Mouse (Mus musculus) embryonic facial prominence, embryonic 15.5 days (tissue): Measurements from ENCODE around the gene Atp1b1. TPM values are rescaled to one million over a fixed set of nuclear protein-coding genes. Genes with fewer than 3 reads are reported as not detected.

Experiments
- ATAC-seq: fragments of 200-750 bp; cut with Nextera tagmentation; 2 replicates; pipeline ENCODE4 v1.8.0; 2017; ENCODE audit warnings: low read depth, moderate TSS enrichment; ENCODE audit not compliant: insufficient number of reproducible peaks, low FRiP score, low TSS enrichment
- H3K27ac ChIP-seq: fragments of 300-500 bp; sonication (generic); replicated peaks from 2 replicates; pipeline ENCODE4 v1.5.1; 2015; ENCODE audit warnings: mild to moderate bottlenecking, inconsistent platforms
- H3K27me3 ChIP-seq: fragments of 300-500 bp; sonication (generic); 2 replicates; pipeline ENCODE4 v1.6.1; 2015; ENCODE audit warnings: inconsistent platforms
- H3K36me3 ChIP-seq: fragments of 300-500 bp; sonication (generic); 2 replicates; pipeline ENCODE4 v1.6.1; 2015; ENCODE audit warnings: mild to moderate bottlenecking, inconsistent platforms
- H3K4me1 ChIP-seq: fragments of 300-500 bp; sonication (generic); 2 replicates; pipeline ENCODE4 v1.6.1; 2015; ENCODE audit warnings: inconsistent platforms
- H3K4me2 ChIP-seq: fragments of 300-500 bp; sonication (generic); replicated peaks from 2 replicates; pipeline ENCODE4 v1.6.1; 2015; ENCODE audit warnings: mild to moderate bottlenecking, inconsistent platforms
- H3K4me3 ChIP-seq: fragments of 300-500 bp; sonication (generic); replicated peaks from 2 replicates; pipeline ENCODE4 v1.5.1; 2015; ENCODE audit warnings: mild to moderate bottlenecking, inconsistent platforms
- H3K9ac ChIP-seq: fragments of 300-500 bp; sonication (generic); 2 replicates; pipeline ENCODE4 v1.6.1; 2015; ENCODE audit warnings: inconsistent platforms
- H3K9me3 ChIP-seq: fragments of 300-500 bp; sonication (generic); replicated peaks from 2 replicates; pipeline ENCODE4 v1.6.1; 2016; ENCODE audit warnings: inconsistent platforms
- WGBS: fragments of 180-500 bp; shearing (Covaris S2); methylation state at CpG from one replicate; pipeline ENCODE4 v1.1.7; 2015; 5-methylcytosine and 5-hydroxymethylcytosine counted together
- polyA plus RNA-seq: library from polyadenylated mRNA; unstranded; fragments of >200 nt; fragmentation: Nextera tagmentation; extraction: Ambion mirVana; gene quantifications from 2 replicates; pipeline ENCODE4 v1.2.1, GENCODE M21; 2015

Atp1b1 gene
- polyA plus RNA-seq, 1 experiment from 2014 or later = 49.7 TPM

- Histone ChIP-seq H3K9me3 (no peaks in the 10 kb centered on the region), H3K4me3 (no peak overlapping the region), H3K36me3 (no peaks in the 10 kb centered on the region), H3K27ac (no peak overlapping the region), H3K4me1 (no peaks in the 10 kb centered on the region), H3K4me2 (no peak overlapping the region), H3K9ac (no peak overlapping the region), H3K27me3 (no peaks in the 10 kb centered on the region)
- no peak for ATAC-seq
- whole genome bisulfite sequencing = 82% methylated on average over 2 of the region's 2 CpGs
Measured at GRCm38 (mm10) chr1:164415347-164415751, 42.8 kb downstream of the Atp1b1 start.

- Histone ChIP-seq H3K4me3 (no peak overlapping the region), H3K4me2 (no peak overlapping the region), H3K9ac (no peak overlapping the region), H3K4me1 (no peaks in the 10 kb centered on the region), H3K27ac (no peak overlapping the region), H3K27me3 (no peaks in the 10 kb centered on the region), H3K36me3 (no peaks in the 10 kb centered on the region), H3K9me3 (no peaks in the 10 kb centered on the region)
- ATAC-seq = no peak
- 89% methylated on average over 11 of the region's 11 CpGs for WGBS
Measured at GRCm38 (mm10) chr1:164413608-164414007, 44.5 kb downstream of the Atp1b1 start.

GRCm38 (mm10) chr1:164412906-164413305, 45.2 kb downstream of the Atp1b1 start:
- Histone ChIP-seq H3K9ac (no peak overlapping the region), H3K4me2 (no peak overlapping the region), H3K4me3 (no peak overlapping the region), H3K36me3 (no peaks in the 10 kb centered on the region), H3K27ac (no peak overlapping the region), H3K4me1 (no peaks in the 10 kb centered on the region), H3K9me3 (no peaks in the 10 kb centered on the region), H3K27me3 (no peaks in the 10 kb centered on the region)
- WGBS = 94% methylated on average over 9 of the region's 9 CpGs
- ATAC-seq = no peak

- H3K27ac ChIP-seq = no peak overlapping the region
- no peaks in the 10 kb centered on the region for H3K9me3 ChIP-seq
- WGBS = 83% methylated on average over 7 of the region's 7 CpGs
- H3K4me3 ChIP-seq = no peak overlapping the region
- no peak for ATAC-seq
- no peaks in the 10 kb centered on the region for H3K36me3 ChIP-seq
- H3K27me3 ChIP-seq = no peaks in the 10 kb centered on the region
- H3K9ac ChIP-seq = no peak overlapping the region
- H3K4me2 ChIP-seq = no peak overlapping the region
- H3K4me1 ChIP-seq = no peaks in the 10 kb centered on the region
Measured at GRCm38 (mm10) chr1:164411306-164411705, 46.8 kb downstream of the Atp1b1 start.

- Histone ChIP-seq H3K9me3 (no peaks in the 10 kb centered on the region), H3K4me1 (no peaks in the 10 kb centered on the region), H3K27ac (no peak overlapping the region), H3K9ac (no peak overlapping the region), H3K4me3 (no peak overlapping the region), H3K4me2 (no peak overlapping the region), H3K27me3 (no peaks in the 10 kb centered on the region), H3K36me3 (peaks cover 3% of the 10 kb centered on the region; the same call in 1 of the 2 replicates)
- WGBS = 51% methylated on average over 2 of the region's 2 CpGs
- no peak for ATAC-seq
Measured at GRCm38 (mm10) chr1:164408655-164409054, 49.5 kb downstream of the Atp1b1 start.

GRCm38 (mm10) chr1:164406506-164406905, 51.6 kb downstream of the Atp1b1 start:
- H3K36me3 ChIP-seq = peaks cover 17% of the 10 kb centered on the region; the same call in 1 of the 2 replicates
- WGBS = 73% methylated on average over 5 of the region's 5 CpGs
- no peaks in the 10 kb centered on the region for H3K4me1 ChIP-seq
- no peak overlapping the region for H3K4me2 ChIP-seq
- no peak for ATAC-seq
- H3K9me3 ChIP-seq = no peaks in the 10 kb centered on the region
- H3K27me3 ChIP-seq = no peaks in the 10 kb centered on the region
- H3K4me3 ChIP-seq = no peak overlapping the region
- no peak overlapping the region for H3K27ac ChIP-seq
- H3K9ac ChIP-seq = no peak overlapping the region

- Histone ChIP-seq H3K36me3 (peaks cover 17% of the 10 kb centered on the region; the same call in 1 of the 2 replicates), H3K4me2 (no peak overlapping the region), H3K27ac (no peak overlapping the region), H3K4me3 (no peak overlapping the region), H3K27me3 (no peaks in the 10 kb centered on the region), H3K9ac (no peak overlapping the region), H3K4me1 (no peaks in the 10 kb centered on the region), H3K9me3 (no peaks in the 10 kb centered on the region)
- 61% methylated on average over 5 of the region's 5 CpGs for WGBS
- no peak for ATAC-seq
Measured at GRCm38 (mm10) chr1:164405385-164405802, 52.8 kb downstream of the Atp1b1 start.

GRCm38 (mm10) chr1:164399578-164399977, 58.6 kb downstream of the Atp1b1 start:
- no peak for ATAC-seq
- Histone ChIP-seq H3K27ac (no peak overlapping the region), H3K36me3 (peaks cover 17% of the 10 kb centered on the region; the same call in 1 of the 2 replicates), H3K4me1 (no peaks in the 10 kb centered on the region), H3K27me3 (no peaks in the 10 kb centered on the region), H3K4me2 (no peak overlapping the region), H3K4me3 (no peak overlapping the region), H3K9me3 (no peaks in the 10 kb centered on the region), H3K9ac (no peak overlapping the region)
- 91% methylated on average over 3 of the region's 3 CpGs for WGBS

GRCm38 (mm10) chr1:164397672-164398071, 60.5 kb downstream of the Atp1b1 start:
- Histone ChIP-seq H3K27me3 (no peaks in the 10 kb centered on the region), H3K4me3 (no peak overlapping the region), H3K27ac (no peak overlapping the region), H3K9me3 (no peaks in the 10 kb centered on the region), H3K4me2 (no peak overlapping the region), H3K36me3 (peaks cover 7% of the 10 kb centered on the region; the same call in 1 of the 2 replicates), H3K4me1 (no peaks in the 10 kb centered on the region), H3K9ac (no peak overlapping the region)
- ATAC-seq = no peak
- 53% methylated on average over 4 of the region's 4 CpGs for WGBS

- Histone ChIP-seq H3K27me3 (no peaks in the 10 kb centered on the region), H3K4me2 (no peak overlapping the region), H3K4me1 (no peaks in the 10 kb centered on the region), H3K36me3 (no peaks in the 10 kb centered on the region), H3K9me3 (no peaks in the 10 kb centered on the region), H3K4me3 (no peak overlapping the region), H3K9ac (no peak overlapping the region), H3K27ac (no peak overlapping the region)
- ATAC-seq = no peak
- WGBS = 77% methylated on average over 6 of the region's 6 CpGs
Measured at GRCm38 (mm10) chr1:164395131-164395780, 62.9 kb downstream of the Atp1b1 start.

- WGBS = 36% methylated on average over 3 of the region's 3 CpGs
Measured at GRCm38 (mm10) chr1:164392176-164392575, 66.0 kb downstream of the Atp1b1 start.

GRCm38 (mm10) chr1:164389743-164390142, 68.4 kb downstream of the Atp1b1 start:
- Histone ChIP-seq H3K4me1 (no peaks in the 10 kb centered on the region), H3K27ac (no peak overlapping the region), H3K36me3 (no peaks in the 10 kb centered on the region), H3K27me3 (no peaks in the 10 kb centered on the region), H3K4me3 (no peak overlapping the region), H3K9me3 (no peaks in the 10 kb centered on the region), H3K4me2 (no peak overlapping the region), H3K9ac (no peak overlapping the region)
- 94% methylated on average over 4 of the region's 4 CpGs for WGBS
- ATAC-seq = peak; percentile 60; the same call in 1 of the 2 replicates

More at GRCm38 (mm10) chr1:164392176-164392575, 66.0 kb downstream of the Atp1b1 start:
- H3K4me1 ChIP-seq = no peaks in the 10 kb centered on the region
- no peaks in the 10 kb centered on the region for H3K27me3 ChIP-seq
- H3K9me3 ChIP-seq = no peaks in the 10 kb centered on the region
- H3K36me3 ChIP-seq = no peaks in the 10 kb centered on the region
- ATAC-seq = peak; percentile 75; the same call in 1 of the 2 replicates
- H3K27ac ChIP-seq = no peak overlapping the region
- no peak overlapping the region for H3K9ac ChIP-seq
- no peak overlapping the region for H3K4me2 ChIP-seq
- H3K4me3 ChIP-seq = no peak overlapping the region
